8 mouse cellular contexts compared by ENCODE assay signal in genomic region chr12:59011275-59011843, GRCm38 (mm10). TPM values are rescaled to one million over a fixed set of nuclear protein-coding genes. Genes with fewer than 3 reads are reported as not detected.
DNase-seq lines count a peak whose midpoint lies in the region; ATAC-seq lines count a peak whose summit lies in the region.

No protein-coding gene starts in this region.

- ATAC-seq in lung, embryonic 15.5 days (ENCODE audit: borderline replicate concordance, extremely low read depth, low FRiP score, low TSS enrichment), result peak; percentile 78; the same call in 1 of the 2 replicates
- ATAC-seq in erythroblast, adult 5-6 weeks (replicated peaks; ENCODE audit: low FRiP score, poor library complexity, severe bottlenecking), result peak; percentile 66
- no peak for ATAC-seq in neural tube, embryonic 14.5 days (ENCODE audit: low read depth)

- peak overlapping the region; percentile 94 for H3K27ac ChIP-seq in lung, embryonic 15.5 days
- H3K27ac ChIP-seq in neural tube, embryonic 14.5 days (ENCODE audit: low read depth, low read length), result peak overlapping the region; percentile 88

- no peaks in the 10 kb centered on the region for H3K9me3 ChIP-seq in lung, embryonic 15.5 days
- no peaks in the 10 kb centered on the region for H3K9me3 ChIP-seq in neural tube, embryonic 14.5 days (ENCODE audit: control insufficient read depth, low read length)

- H3K4me2 ChIP-seq in lung, embryonic 15.5 days, result peak overlapping the region; percentile 69
- H3K4me2 ChIP-seq in neural tube, embryonic 14.5 days (ENCODE audit: low read depth, low read length), result peak overlapping the region; percentile 87

- no peaks in the 10 kb centered on the region for H3K27me3 ChIP-seq in lung, embryonic 15.5 days
- no peaks in the 10 kb centered on the region for H3K27me3 ChIP-seq in neural tube, embryonic 14.5 days (ENCODE audit: control insufficient read depth, insufficient read depth, low read length)

- WGBS in lung, embryonic 15.5 days, result under 1% methylated on average over 25 of the region's 25 CpGs
- WGBS in large intestine, adult 2 months, result under 1% methylated on average over 25 of the region's 25 CpGs
- under 1% methylated on average over 25 of the region's 25 CpGs for WGBS in neural tube, embryonic 14.5 days

- no peak for DNase-seq in lung, postnatal 36 days
- DNase-seq in large intestine, adult 2 months (ENCODE audit: low read depth, low spot score), result peak; percentile 75
- no peak for DNase-seq in layer of hippocampus, adult 9-11 months
- no peak for DNase-seq in left cerebral cortex, postnatal 36 days (ENCODE audit: low spot score in 2 of 2)
- no peak for DNase-seq in right cerebral cortex, postnatal 10 days (ENCODE audit: low spot score in 2 of 2)

- peak overlapping the region; percentile 90 for H3K9ac ChIP-seq in lung, embryonic 15.5 days
- peak overlapping the region; percentile 84 for H3K9ac ChIP-seq in neural tube, embryonic 14.5 days (replicated peaks; ENCODE audit: low read depth, low read length)

- peaks cover 7% of the 10 kb centered on the region for H3K36me3 ChIP-seq in lung, embryonic 15.5 days
- H3K36me3 ChIP-seq in neural tube, embryonic 14.5 days (ENCODE audit: control insufficient read depth, insufficient read depth, low read length), result peaks cover 7% of the 10 kb centered on the region

- intact Hi-C loops in left cerebral cortex, postnatal 36 days (cut with DNase I), result loop anchor here (5.0 kb wide), 1 partner anchor 121 kb away; no protein-coding TSS in a partner anchor

- peaks cover 24% of the 10 kb centered on the region for H3K4me1 ChIP-seq in lung, embryonic 15.5 days
- H3K4me1 ChIP-seq in neural tube, embryonic 14.5 days (ENCODE audit: control insufficient read depth, insufficient read depth, low read length), result peaks cover 16% of the 10 kb centered on the region; the same call in 1 of the 2 replicates

- H3K4me3 ChIP-seq in lung, embryonic 15.5 days, result peak overlapping the region; percentile 84
- H3K4me3 ChIP-seq in neural tube, embryonic 14.5 days (ENCODE audit: low read depth, low read length), result peak overlapping the region; percentile 81

RNA-seq across cellular contexts. Expression of gene Sec23a, which starts 0.5 kb away (rescaled TPM):
- 64.0 and 65.6 TPM in 2 replicates for polyA plus RNA-seq in lung, embryonic 15.5 days (2015; fragmentation: Nextera tagmentation; extraction: Ambion mirVana)
- total RNA-seq in erythroblast, adult 5-6 weeks (2015; ENCODE audit: low replicate concordance), result 18.6 and 22.2 TPM in 2 replicates
- 19.2 and 21.2 TPM in 2 replicates for total RNA-seq in erythroblast, adult 5-6 weeks (2017; ENCODE audit: low replicate concordance)
- polyA plus RNA-seq in large intestine, adult 2 months (2012; rRNA removed), result 27.1 and 59.6 TPM in 2 replicates
- polyA plus RNA-seq in neural tube, embryonic 14.5 days (2014; fragmentation: Nextera tagmentation; extraction: Ambion mirVana), result 127 and 139 TPM in 2 replicates
- total RNA-seq in left cerebral cortex, postnatal 36 days (2021), result 100 to 1,000 TPM in 1 of 2 experiments, 10 to 100 TPM in 1; 96.3 to 103 TPM

RNA-seq across cellular contexts. Expression of gene Gemin2, which starts 1.8 kb away (rescaled TPM):
- 29.3 and 31.5 TPM in 2 replicates for polyA plus RNA-seq in lung, embryonic 15.5 days (2015; fragmentation: Nextera tagmentation; extraction: Ambion mirVana)
- 8.4 and 12.3 TPM in 2 replicates for total RNA-seq in erythroblast, adult 5-6 weeks (2015; ENCODE audit: low replicate concordance)
- total RNA-seq in erythroblast, adult 5-6 weeks (2017; ENCODE audit: low replicate concordance), result 3.2 and 9.5 TPM in 2 replicates
- 2.3 and 3.1 TPM in 2 replicates for polyA plus RNA-seq in large intestine, adult 2 months (2012; rRNA removed)
- 11.9 and 15.2 TPM in 2 replicates for polyA plus RNA-seq in neural tube, embryonic 14.5 days (2014; fragmentation: Nextera tagmentation; extraction: Ambion mirVana)
- total RNA-seq in left cerebral cortex, postnatal 36 days (2021), result 1 to 10 TPM; 7.0 to 7.3 TPM

RNA-seq across cellular contexts. Expression of gene Trappc6b, which starts 49.9 kb away (rescaled TPM):
- polyA plus RNA-seq in lung, embryonic 15.5 days (2015; fragmentation: Nextera tagmentation; extraction: Ambion mirVana), result 87.8 and 92.5 TPM in 2 replicates
- 12.3 and 19.0 TPM in 2 replicates for total RNA-seq in erythroblast, adult 5-6 weeks (2015; ENCODE audit: low replicate concordance)
- 29.1 and 35.3 TPM in 2 replicates for total RNA-seq in erythroblast, adult 5-6 weeks (2017; ENCODE audit: low replicate concordance)
- polyA plus RNA-seq in large intestine, adult 2 months (2012; rRNA removed), result 28.4 and 32.5 TPM in 2 replicates
- polyA plus RNA-seq in neural tube, embryonic 14.5 days (2014; fragmentation: Nextera tagmentation; extraction: Ambion mirVana), result 123 and 129 TPM in 2 replicates
- 100 to 1,000 TPM; 117 to 122 TPM for total RNA-seq in left cerebral cortex, postnatal 36 days (2021)

RNA-seq across cellular contexts. Expression of gene Pnn, which starts 55.3 kb away (rescaled TPM):
- polyA plus RNA-seq in lung, embryonic 15.5 days (2015; fragmentation: Nextera tagmentation; extraction: Ambion mirVana), result 96.1 and 105 TPM in 2 replicates
- 22.3 and 24.5 TPM in 2 replicates for total RNA-seq in erythroblast, adult 5-6 weeks (2015; ENCODE audit: low replicate concordance)
- 23.3 and 40.4 TPM in 2 replicates for total RNA-seq in erythroblast, adult 5-6 weeks (2017; ENCODE audit: low replicate concordance)
- polyA plus RNA-seq in large intestine, adult 2 months (2012; rRNA removed), result 7.6 and 11.2 TPM in 2 replicates
- polyA plus RNA-seq in neural tube, embryonic 14.5 days (2014; fragmentation: Nextera tagmentation; extraction: Ambion mirVana), result 77.4 and 86.2 TPM in 2 replicates
- 10 to 100 TPM; 49.3 to 71.7 TPM for total RNA-seq in left cerebral cortex, postnatal 36 days (2021)
